Mouse (Mus musculus) T-helper 2 cell (primary cell): ENCODE measurements around the gene Acvr1.

Experiments
- in situ Hi-C: fragments of 300-600 bp; cut with MboI, MseI; formaldehyde crosslinking; loops from one replicate; pipeline ENCODE4 v1.15.1; 2025; ENCODE audit warnings: high pct_unique_total_duplicates

The Acvr1 gene

GRCm38 (mm10) chr2:58417684-58418083 lies 149.3 kb downstream of the Acvr1 start:
- in situ Hi-C loops: no loop called here

GRCm38 (mm10) chr2:58415037-58415436 lies 151.9 kb downstream of the Acvr1 start:
- in situ Hi-C loops: no loop called here

- in situ Hi-C loops: loop anchor here (5.0 kb wide), 1 partner anchor 377 kb away; no protein-coding TSS in a partner anchor
These were observed 157.9 kb downstream of the Acvr1 start for GRCm38 (mm10) chr2:58408926-58409634.

- in situ Hi-C loops: no loop called here
These were observed 163.5 kb downstream of the Acvr1 start for GRCm38 (mm10) chr2:58403481-58403880.

GRCm38 (mm10) chr2:58388601-58389000 lies 178.4 kb downstream of the Acvr1 start:
- in situ Hi-C loops: no loop called here

GRCm38 (mm10) chr2:58380020-58380419 lies 186.9 kb downstream of the Acvr1 start:
- in situ Hi-C loops: no loop called here

DNA sequence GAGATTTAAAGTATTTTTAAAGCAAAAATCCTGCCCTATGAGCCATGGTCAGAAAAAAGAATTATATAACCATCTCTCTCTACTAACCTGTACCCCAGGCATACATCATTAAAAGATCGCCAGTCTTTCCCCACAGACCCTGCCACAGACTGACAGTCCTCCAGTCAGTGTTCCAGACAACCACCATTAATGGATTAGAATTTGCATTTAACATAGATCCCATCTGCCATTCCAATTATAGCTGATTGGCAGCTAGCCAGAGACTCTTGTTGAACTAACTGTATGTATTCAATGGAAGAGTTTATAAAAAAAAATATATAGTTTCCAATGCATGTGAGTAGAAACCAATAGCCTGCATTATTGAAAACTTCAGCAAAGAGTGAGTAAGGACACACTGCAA lies 187.5 kb downstream of the Acvr1 start:
- in situ Hi-C loops: loop anchor here (5.0 kb wide), 1 partner anchor 33 kb away; no protein-coding TSS in a partner anchor

DNA sequence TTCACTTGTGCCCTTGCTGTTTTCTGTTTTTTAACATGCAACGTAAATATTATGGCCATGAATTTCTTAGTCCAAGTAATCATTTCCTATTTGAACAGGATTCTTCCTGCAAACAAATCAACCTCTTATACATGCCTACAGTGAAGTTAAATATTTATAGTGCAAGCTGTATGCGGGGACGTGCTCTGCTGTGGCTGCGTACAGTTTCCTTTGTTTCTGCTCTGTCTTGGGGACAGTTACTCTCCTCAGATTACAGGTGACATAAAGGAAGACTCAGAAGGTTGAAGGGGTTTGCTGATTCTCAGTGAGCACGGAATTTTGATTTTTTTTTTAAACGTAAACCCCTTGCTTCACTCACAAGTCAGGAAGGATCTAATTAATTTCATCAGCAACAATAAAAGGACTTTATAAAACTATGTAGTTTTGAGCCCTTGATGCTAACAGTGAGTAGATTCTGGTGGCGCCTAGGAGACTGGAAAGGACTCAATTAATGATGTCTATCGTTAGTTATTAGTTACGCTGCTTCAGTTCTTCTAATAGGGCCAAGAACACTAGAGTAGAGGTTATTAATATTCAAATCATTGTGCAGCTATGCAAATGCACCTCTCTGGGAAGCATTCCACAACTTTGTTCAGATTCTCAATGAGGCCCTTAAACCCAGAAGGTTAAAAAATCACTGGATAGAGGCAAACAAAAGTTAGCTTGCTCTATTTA lies 189.4 kb downstream of the Acvr1 start:
- in situ Hi-C loops: loop anchor here (5.0 kb wide), 1 partner anchor 35 kb away; no protein-coding TSS in a partner anchor

DNA sequence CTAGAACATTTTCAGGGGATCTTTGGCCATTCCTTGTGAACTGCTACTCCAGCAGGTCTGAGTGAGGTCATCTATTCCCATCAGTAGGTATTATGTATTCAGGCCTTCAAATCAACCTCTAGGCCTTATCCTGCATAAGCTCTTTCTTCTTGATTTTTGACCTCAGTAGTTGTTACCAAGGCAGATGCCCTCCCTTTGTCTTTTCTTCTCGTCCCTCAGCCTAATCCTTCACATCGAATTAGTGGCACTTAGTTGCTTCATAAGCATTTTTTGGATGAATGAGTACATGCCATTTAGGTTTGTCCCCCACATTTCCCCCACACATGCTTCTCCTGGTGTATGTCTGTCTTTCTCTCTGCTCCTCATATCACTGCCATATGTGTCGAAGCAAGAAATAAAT lies 200.8 kb downstream of the Acvr1 start:
- in situ Hi-C loops: loop anchor here (10.0 kb wide), 1 partner anchor 1789 kb away; no protein-coding TSS in a partner anchor

DNA sequence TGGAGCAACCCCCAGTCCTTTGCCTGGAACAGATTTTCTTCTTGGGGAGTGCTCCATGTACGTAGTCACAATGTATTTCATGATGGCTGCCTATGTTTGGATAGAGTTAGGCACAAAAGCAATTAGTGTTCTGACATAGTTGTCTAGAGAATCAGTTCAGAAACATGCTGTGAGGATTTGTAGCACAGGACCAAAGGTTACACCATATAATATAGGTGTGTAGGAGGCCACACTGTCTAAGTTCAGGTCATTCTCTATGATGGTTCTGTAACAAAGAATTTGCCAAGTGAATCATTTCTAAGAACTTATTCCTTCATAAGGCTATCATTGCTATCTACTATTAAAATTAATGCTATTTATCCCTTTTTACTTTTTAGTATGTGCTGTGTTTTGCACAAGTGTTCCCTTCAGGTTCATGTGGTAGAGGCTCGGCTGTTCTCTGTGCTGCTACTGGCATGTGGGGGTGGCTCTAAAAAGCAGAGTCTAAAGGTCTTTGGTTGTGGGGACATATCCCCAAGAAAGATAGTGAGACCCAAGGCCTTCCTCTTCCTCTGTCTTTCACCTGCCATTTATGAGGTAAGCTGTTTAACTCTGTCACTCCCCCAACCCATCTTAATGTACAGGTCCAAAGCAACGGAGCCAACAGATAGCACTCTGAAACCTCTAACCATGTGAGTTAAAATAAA lies 205.5 kb downstream of the Acvr1 start:
- in situ Hi-C loops: loop anchor here (10.0 kb wide), 1 partner anchor 1793 kb away; no protein-coding TSS in a partner anchor

- in situ Hi-C loops: no loop called here
These were observed 208.9 kb downstream of the Acvr1 start for GRCm38 (mm10) chr2:58358132-58358460.

DNA sequence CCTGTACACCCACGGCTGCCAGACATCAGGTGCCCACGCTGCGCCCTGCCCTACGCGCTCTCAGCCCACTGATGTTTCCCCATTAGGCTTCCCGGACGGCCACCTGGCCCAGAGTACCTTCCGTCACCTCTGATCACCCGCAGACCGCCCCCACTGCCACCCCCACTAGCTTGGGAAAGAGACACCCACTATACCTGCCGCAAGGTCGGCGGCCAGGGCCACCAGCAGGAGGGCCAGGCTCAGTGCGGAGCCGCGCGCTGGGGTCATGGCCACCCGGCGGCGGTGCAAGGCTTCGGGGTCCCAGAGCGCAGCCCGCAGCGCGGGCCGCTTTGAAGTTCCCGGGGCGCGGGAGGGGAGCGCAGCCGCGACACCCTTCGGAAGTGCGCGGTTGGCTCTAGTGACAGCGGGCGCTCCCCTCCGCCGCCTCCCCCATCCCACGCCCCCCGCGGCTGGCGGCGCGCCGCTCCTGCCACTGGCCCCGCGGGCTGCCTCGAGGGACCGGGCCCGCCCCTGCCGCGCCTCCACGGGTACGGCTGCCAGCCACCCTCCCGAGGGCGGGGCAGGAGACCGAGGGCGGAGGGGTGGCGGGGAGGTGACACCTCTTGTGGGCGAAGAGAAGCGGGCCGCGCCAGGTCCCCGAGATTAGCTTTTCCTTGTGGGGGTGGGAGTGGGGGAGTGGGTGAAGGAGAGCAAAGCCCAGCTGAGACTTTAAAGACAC lies 209.4 kb downstream of the Acvr1 start, which contains the start of gene Acvr1c:
Acvr1c (minus strand) TSS at position 482 of the 718 bp plus-strand sequence.
- in situ Hi-C loops: no loop called here

- in situ Hi-C loops: no loop called here
These were observed 209.9 kb downstream of the Acvr1 start for GRCm38 (mm10) chr2:58357068-58357413.

DNA sequence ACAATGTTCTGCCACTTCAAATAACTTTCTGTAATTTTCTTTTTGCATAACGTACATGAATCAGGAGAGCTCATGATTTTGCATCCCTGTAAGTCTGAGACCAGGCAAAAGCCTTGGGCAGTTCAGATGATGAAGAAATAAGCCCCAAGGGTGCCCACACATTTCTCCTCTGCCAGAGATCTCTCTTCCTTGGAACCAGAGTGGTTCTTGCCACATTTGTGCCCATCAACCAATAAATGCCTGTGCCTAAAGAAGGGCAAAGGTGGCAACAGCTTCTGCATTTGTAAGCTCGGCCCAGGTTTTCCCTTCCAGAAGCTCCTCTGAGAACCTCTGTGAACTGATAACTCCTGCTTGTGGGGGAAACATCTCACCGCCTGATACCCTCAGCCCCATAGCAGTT lies 212.6 kb downstream of the Acvr1 start:
- in situ Hi-C loops: no loop called here

DNA sequence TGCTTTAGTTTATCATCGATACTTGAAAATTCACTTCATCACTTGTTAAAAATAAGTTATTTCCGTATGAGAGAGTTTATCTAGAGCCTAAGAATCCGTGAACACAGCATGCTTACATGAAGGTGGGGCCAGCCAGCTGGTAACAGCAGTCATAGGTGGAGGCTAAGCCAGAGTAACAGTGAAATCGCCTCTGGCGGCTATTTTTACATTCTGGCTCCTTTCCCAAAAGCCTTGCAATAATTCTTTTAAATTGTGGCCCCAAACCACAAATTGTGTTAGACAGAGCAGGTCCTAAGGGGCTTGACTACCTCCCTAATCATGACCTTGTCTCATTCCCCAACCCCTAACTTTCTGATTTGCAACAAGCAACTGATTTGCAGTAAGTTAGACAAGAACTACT lies 214.1 kb downstream of the Acvr1 start:
- in situ Hi-C loops: no loop called here

DNA sequence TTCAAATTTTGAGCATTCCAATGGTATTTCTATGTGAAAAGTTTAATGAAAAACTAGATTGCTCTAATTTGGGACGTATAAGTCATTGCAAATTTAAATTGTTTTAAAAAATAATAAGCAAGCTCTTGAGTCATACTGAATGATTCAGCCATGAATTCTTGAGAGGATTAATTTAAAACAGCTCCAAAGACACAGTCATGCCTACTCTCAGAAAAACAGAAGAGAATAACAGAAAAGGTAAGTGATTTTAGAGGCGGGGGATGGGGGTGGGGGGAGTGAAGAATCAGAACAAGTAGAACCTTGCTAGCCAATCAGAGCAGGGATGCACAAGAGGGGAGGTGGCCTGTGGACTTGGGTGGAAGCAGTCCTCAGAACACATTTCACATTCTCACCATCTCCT lies 216.3 kb downstream of the Acvr1 start:
- in situ Hi-C loops: no loop called here
